Mouse (Mus musculus) ES-E14 (cell line): Measurements from ENCODE around the gene Prkag2. TPM values are rescaled to one million over a fixed set of nuclear protein-coding genes. Genes with fewer than 3 reads are reported as not detected.
A peak's percentile ranks its signal among the peaks of the same experiment; 100 is the strongest.

Experiments used
- DNase-seq: peaks from one replicate; pipeline ENCODE4 v3.0.0-alpha.2; 2013; ENCODE audit warnings: low read depth, low spot score
- H3K27ac ChIP-seq: 2 replicates; pipeline ENCODE4 v1.5.1; 2012; ENCODE audit warnings: low read depth, mild to moderate bottlenecking, low read length, moderate library complexity, mixed read lengths; ENCODE audit not compliant: poor library complexity, insufficient read depth, severe bottlenecking
- H3K36me3 ChIP-seq: 2 replicates; pipeline ENCODE4 v1.6.1; 2012; ENCODE audit warnings: mild to moderate bottlenecking, low read length, moderate library complexity, mixed read lengths; ENCODE audit not compliant: control insufficient read depth, poor library complexity, insufficient read depth, severe bottlenecking
- H3K4me1 ChIP-seq, 2 experiments: fragments of 150-350 bp in 1 of 2; sonication (generic) in 1 of 2; 2 replicates each; pipeline ENCODE4 v1.6.1; 2012; ENCODE audit warnings: low read length in 2 of 2, mild to moderate bottlenecking in 1 of 2, mixed read lengths in 1 of 2; ENCODE audit not compliant: control insufficient read depth in 2 of 2, insufficient read depth in 2 of 2, poor library complexity in 1 of 2
- H3K4me3 ChIP-seq, 2 experiments: fragments of 150-350 bp in 1 of 2; sonication (generic) in 1 of 2; 2 replicates each; pipeline ENCODE4 v1.5.1; 2012; ENCODE audit warnings: low read length in 2 of 2, low read depth in 1 of 2, mild to moderate bottlenecking in 1 of 2, mixed read lengths in 1 of 2; ENCODE audit not compliant: insufficient read depth in 1 of 2, poor library complexity in 1 of 2, severe bottlenecking in 1 of 2
- H3K9ac ChIP-seq: 2 replicates; pipeline ENCODE4 v1.6.1; 2012; ENCODE audit warnings: low read depth, mild to moderate bottlenecking, low read length, mixed read lengths; ENCODE audit not compliant: poor library complexity, insufficient read depth, severe bottlenecking
- H3K9me3 ChIP-seq: fragments of 150-350 bp; sonication (generic); 2 replicates; pipeline ENCODE4 v1.6.1; 2012; ENCODE audit warnings: low read depth, mild to moderate bottlenecking, low read length; ENCODE audit not compliant: control insufficient read depth, insufficient read depth
- CHD2 ChIP-seq: IDR thresholded peaks from 2 replicates; pipeline ENCODE4 v1.6.1; 2014; ENCODE audit warnings: mild to moderate bottlenecking, low read depth, low read length, inconsistent platforms
- HCFC1 ChIP-seq: IDR thresholded peaks from 2 replicates; pipeline ENCODE4 v1.6.1; 2012; ENCODE audit warnings: low read length, inconsistent platforms, borderline replicate concordance; ENCODE audit not compliant: insufficient read depth
- MAFK ChIP-seq: IDR thresholded peaks from 2 replicates; pipeline ENCODE4 v1.6.1; 2014; ENCODE audit warnings: mild to moderate bottlenecking, low read depth, low read length, inconsistent platforms; ENCODE audit not compliant: insufficient read depth
- ZC3H11A ChIP-seq: IDR thresholded peaks from 2 replicates; pipeline ENCODE4 v1.6.1; 2012; ENCODE audit warnings: low read depth, mild to moderate bottlenecking, inconsistent platforms, low read length, borderline replicate concordance
- ZNF384 ChIP-seq: IDR thresholded peaks from 2 replicates; pipeline ENCODE4 v1.6.1; 2012; ENCODE audit warnings: low read depth, low read length, inconsistent platforms
- in situ Hi-C, 2 experiments: fragments of 600-800 bp; cut with MboI; formaldehyde crosslinking; loops; one replicate each; pipeline ENCODE4 v1.15.1; 2025; ENCODE audit warnings: low sequenced_read_pairs in 2 of 2, inconsistent platforms in 1 of 2; ENCODE audit not compliant: unreplicated experiment in 2 of 2
- total RNA-seq: library from RNA; depleted of rRNA; stranded (reverse); fragments of 300-350 nt; gene quantifications from 2 replicates; pipeline ENCODE4 v1.2.3, GENCODE M21; 2012

The Prkag2 gene
- total RNA-seq, 1 experiment: 10.5 TPM

- H3K4me1 ChIP-seq: no peaks in the 10 kb centered on the region; a peak in 1 of 4 replicates
- H3K27ac ChIP-seq: no peak overlapping the region
Measured at GRCm38 (mm10) chr5:24970552-24971275, 129.7 kb downstream of the Prkag2 start.

GRCm38 (mm10) chr5:24969241-24969880 lies 131.1 kb downstream of the Prkag2 start:
- no peak for TF ChIP-seq HCFC1
- TF ChIP-seq MAFK: peak; percentile 76
- Histone ChIP-seq H3K27ac (no peak overlapping the region), H3K9me3 (no peaks in the 10 kb centered on the region)

More at GRCm38 (mm10) chr5:24970552-24971275, 129.7 kb downstream of the Prkag2 start:
- in situ Hi-C loops: no loop called here
- Histone ChIP-seq H3K36me3 (no peaks in the 10 kb centered on the region), H3K4me3 (no peak overlapping the region), H3K9ac (no peak overlapping the region), H3K9me3 (no peaks in the 10 kb centered on the region)
- DNase-seq: no peak
- TF ChIP-seq HCFC1 (no peak), ZNF384 (no peak), MAFK (no peak), CHD2 (no peak), ZC3H11A (no peak)

GRCm38 (mm10) chr5:24968792-24969191 lies 131.7 kb downstream of the Prkag2 start:
- TF ChIP-seq ZNF384 (no peak), ZC3H11A (no peak), HCFC1 (no peak)
- in situ Hi-C loops: no loop called here
- H3K36me3 ChIP-seq: no peaks in the 10 kb centered on the region
- no peaks in the 10 kb centered on the region for H3K9me3 ChIP-seq
- H3K27ac ChIP-seq: no peak overlapping the region
- H3K4me1 ChIP-seq: no peaks in the 10 kb centered on the region
- no peak overlapping the region for H3K4me3 ChIP-seq
- DNase-seq: no peak
- H3K9ac ChIP-seq: no peak overlapping the region

More at GRCm38 (mm10) chr5:24969241-24969880, 131.1 kb downstream of the Prkag2 start:
- H3K36me3 ChIP-seq: no peaks in the 10 kb centered on the region
- H3K4me3 ChIP-seq: no peak overlapping the region
- no peak for DNase-seq
- H3K9ac ChIP-seq: no peak overlapping the region
- H3K4me1 ChIP-seq: no peaks in the 10 kb centered on the region; a peak in 1 of 4 replicates
- in situ Hi-C loops: no loop called here

GRCm38 (mm10) chr5:24967898-24968535 lies 132.4 kb downstream of the Prkag2 start:
- no peak overlapping the region for H3K4me3 ChIP-seq
- TF ChIP-seq ZNF384 (no peak), MAFK (no peak), ZC3H11A (no peak), HCFC1 (no peak), CHD2 (no peak)
- no peak overlapping the region for H3K9ac ChIP-seq
- in situ Hi-C loops: no loop called here
- no peak for DNase-seq
- H3K9me3 ChIP-seq: no peaks in the 10 kb centered on the region
- no peak overlapping the region for H3K27ac ChIP-seq
- no peaks in the 10 kb centered on the region for H3K36me3 ChIP-seq
- no peaks in the 10 kb centered on the region for H3K4me1 ChIP-seq
